Mouse (Mus musculus): ENCODE measurements around the gene Theg.

Theg gene

DNA sequence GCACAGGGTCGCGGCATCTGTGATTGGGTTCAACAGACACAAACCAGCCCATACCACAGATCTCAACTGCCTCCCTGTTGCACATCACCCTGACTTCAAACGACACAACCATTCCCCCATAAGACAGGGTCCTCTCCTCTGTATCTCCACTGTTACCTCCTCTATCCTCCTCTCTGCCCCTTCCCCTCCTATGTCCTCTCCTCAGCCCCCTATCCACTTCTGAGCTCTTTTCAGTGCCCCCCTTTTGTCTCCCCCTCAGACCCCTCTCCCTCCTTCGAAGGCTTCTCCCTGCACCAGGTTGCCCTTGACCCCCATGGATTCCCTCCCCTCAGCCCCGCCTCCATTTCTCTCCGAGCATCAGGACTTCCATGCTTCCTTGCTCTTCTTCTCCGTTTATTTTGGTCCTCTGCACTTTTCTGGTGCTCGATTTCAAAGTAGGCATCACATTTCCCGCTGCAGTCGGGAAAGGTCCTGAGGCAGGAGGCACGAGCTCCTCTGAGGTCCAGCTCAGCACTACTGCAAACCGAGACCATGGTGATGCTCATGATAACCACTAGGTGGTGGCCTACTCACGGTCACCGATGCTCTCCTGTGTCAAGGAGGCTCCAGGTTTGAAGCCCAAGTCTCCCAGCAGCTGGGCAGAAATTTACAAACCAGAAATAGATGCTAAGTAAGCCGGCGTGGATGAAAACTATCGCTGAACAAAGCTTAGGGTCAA is 7.9 kb upstream of the Theg start:
- DNase-seq (ENCODE audit: low spot score) = peak; percentile 54

DNA sequence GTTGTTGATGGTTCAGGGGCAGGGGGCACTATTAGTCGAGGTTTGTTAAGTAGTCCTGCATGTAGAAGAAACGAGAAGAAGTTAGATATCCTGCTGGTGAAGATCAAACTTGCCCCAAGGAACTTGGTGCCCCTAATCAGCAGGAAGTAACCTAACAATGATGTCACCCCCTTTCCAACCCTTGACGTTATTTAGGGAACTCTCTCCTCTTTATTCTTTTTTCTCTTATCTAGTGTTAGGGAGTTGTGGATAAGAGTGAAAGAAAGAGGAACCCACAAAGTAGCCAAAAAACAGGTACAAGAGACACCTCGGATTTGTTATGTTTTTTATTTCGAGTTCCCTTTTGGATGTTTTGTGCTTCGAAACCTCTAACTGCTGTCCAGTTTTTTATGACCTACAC is 7.0 kb upstream of the Theg start:
- DNase-seq (ENCODE audit: low spot score) = no peak

DNA sequence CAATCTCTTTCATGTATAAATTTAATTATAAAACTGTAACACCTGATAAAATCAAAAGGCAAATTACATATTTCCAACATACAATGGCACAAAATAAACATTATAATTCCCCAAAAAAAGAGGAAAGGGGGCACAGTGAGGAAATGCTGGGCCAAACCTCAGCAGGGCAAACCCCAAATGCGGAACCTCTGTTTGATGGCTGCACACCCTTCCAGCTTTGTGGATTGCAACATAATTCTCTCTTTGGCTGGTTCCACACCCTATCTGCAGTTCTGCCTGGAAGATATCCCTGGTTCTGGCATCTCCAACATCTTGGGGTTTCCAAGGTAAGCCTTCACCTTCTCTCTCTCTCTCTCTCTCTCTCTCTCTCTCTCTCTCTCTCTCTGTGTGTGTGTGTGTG is 3.6 kb upstream of the Theg start:
- DNase-seq (ENCODE audit: low spot score) = no peak

DNA sequence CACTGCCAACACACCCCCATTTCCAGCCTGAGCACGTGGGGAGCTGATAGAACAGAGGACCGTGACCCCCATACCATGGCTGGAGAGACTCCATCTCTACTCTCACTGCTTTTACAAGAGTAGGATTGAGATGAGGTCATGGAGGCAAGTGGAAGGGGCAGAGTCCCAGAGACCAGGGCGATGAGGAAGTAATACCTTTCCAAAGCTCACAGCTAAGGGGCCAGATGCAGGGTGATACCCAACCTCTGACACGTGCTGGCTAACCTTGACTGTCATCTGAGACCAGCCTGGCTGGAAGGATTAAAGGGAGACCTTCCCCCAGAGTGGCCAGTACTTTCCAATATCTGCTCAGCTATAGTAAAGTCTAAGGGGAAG is 608 bp upstream of the Theg start:
- DNase-seq (ENCODE audit: low spot score) = no peak

DNA sequence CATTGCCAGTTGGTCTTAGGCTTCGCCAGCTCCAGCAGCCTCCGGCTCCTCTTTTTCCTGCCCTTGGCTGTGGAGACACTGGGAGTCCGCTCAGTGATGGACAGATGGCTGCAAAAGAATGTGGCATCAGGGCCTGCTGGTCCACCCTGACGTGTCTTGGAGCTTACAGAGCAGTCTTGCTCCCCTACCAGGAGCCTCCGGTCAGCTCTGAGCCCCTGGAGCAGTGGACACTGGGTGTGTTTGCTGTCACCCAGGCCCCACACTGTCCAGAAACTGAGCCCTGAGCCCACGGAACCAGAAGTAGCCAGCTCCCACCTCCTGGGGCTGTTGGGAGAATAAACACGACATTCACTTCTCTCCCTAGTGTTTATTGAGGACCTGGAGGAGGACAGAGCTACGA is 888 bp downstream of the Theg start:
- no peak for DNase-seq (ENCODE audit: low spot score)

DNA sequence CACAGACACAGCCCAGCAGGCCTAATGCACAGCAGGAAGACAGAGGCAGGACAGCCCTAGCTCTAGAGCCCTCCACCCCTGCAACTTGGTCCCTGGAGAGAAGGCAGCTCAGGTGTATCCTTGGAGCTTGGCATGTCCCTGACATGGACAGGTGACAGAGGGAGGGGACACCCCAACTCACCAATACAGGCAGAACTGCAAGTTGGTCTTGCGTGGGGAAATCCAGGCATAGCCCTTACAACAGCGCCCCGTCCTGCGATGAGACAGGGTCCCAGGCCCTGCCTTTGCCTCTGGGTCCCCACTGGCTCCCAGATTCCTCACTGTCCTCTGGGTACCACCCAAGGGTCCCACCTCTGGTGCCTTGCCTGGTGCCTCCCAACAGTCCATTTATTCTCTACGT is 1.4 kb downstream of the Theg start:
- no peak for DNase-seq (ENCODE audit: low spot score)

DNA sequence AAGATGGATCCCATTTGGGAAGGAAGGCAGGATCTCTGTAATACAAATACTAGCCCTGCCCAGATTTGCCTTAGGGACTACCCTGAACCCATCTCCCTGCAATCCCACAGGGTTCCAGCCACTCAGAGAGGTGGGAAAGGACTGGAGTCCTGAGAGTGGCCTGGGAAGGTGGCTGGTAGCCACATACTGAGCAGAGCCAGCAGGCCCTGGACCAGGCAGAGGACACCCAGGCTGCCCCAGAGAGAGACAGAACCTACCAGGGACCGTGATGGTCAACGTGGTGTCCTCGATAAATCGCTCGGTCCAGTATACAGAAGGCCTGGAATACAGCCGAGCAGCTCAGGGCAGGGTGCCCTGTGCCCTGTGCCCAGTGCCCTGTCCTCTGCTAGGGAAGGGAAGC is 2.0 kb downstream of the Theg start:
- DNase-seq (ENCODE audit: low spot score) = no peak

DNA sequence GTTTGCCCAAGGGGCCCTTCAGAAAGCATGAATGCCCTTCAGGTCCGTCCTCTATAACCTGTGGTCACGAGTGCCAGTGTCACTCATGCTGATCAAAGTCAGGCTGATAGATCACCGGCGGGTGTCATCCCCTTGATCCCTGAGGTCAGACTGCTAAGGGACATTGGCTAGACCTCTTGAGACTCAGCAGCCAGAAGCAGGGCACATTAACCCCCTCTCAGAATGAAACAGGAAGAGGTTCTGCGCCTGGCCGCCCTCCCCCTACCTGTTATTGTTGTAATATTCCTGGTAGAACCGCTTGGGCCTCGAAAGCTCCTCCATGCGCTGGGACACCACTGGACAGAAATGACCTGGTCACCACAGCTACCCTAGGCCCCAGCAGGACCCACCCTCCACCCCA is 2.7 kb downstream of the Theg start:
- DNase-seq (ENCODE audit: low spot score) = no peak

DNA sequence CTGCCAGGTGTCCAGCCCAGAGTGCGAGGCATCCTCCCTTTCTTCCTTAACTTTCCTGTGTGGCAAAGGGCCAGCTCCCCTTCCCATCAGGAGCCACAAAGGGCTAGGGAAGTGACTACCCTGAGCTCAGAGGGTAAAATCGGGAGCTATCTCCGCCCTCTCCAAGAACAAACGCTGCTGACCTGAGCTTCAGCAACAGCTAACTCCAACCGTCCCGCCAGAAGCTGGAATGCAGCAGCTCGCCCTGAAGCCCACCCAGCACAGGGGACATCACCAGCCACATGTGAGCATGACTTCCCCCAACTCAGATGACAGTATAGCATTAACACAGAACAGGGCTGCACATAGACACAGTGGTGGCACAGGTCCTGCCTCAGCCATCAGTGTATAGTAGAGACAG is 3.1 kb downstream of the Theg start:
- DNase-seq (ENCODE audit: low spot score) = no peak

DNA sequence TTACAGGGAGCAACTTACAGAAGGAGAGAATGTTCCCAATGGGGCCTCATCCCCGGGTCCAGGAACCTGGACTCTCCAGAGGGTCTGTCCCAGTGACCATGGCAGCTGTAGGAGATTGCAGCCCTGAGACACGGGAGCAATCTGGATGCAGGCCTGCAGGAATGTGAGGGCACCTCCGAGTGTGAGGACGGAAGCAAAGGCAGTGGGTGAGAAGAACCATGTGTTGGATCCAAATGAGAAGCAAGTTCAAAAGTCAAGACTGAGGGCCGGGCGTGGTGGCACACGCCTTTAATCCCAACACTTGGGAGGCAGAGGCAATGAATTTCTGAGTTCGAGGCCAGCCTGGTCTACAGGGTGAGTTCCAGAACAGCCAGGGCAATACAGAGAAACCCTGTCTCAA is 5.6 kb downstream of the Theg start:
- DNase-seq (ENCODE audit: low spot score) = no peak

DNA sequence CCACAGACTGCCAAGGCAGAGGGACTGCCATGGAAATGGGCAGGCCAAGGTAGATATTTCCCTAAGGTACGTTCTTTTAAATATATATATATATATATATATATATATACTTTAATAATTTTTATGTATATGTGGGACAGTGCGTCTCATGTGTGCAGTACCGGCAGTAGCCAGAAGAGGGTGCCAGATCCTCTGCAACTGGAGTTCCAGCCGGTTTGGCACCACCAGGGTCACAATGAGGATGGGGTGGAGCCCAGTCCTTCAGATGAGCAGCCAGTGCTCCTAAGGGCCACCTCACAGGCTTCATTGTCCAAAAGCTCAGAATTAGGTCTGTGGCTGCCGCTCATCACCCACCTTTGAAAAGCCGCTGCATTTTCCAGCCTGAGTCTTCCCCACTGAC is 6.3 kb downstream of the Theg start:
- DNase-seq (ENCODE audit: low spot score) = peak; percentile 3

DNA sequence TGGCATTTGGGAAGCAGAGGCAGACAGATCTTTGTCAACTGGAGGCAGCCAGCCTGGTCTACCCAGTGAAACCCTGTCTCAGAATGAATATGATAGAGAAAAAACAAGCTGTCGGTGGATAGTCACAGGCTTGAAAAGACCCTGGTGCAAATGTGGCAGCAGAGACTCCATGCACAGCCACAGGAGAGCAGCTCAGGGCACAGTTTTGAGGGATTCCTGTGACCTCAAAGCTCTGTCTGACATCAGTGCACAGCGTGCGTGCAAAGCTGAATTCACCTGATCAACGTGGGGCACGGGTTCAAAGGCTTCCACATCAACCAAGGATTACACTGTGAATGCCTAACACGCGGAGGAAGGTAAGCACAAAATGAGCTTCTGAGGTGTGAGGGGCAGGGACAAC is 6.8 kb downstream of the Theg start:
- DNase-seq (ENCODE audit: low spot score) = no peak

DNA sequence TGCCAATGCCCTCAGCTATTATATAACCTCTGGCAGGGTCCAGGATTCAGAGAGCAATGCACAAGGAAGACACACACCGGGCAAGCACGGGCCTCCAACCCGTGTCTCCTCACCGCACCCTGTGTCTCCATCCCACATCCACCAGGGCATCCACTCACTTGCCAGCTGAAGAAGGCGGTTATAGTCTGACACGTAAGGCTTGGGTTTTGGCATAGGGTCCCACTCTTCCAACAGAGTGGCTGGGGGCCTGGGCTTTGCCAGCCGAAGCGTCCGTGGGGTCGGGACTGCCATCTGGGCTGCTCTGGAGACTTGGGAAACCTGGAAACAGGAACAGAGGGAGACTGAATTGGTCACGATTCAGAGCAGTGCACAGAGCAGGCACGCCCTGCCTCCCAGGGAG is 7.3 kb downstream of the Theg start:
- DNase-seq (ENCODE audit: low spot score) = no peak

DNA sequence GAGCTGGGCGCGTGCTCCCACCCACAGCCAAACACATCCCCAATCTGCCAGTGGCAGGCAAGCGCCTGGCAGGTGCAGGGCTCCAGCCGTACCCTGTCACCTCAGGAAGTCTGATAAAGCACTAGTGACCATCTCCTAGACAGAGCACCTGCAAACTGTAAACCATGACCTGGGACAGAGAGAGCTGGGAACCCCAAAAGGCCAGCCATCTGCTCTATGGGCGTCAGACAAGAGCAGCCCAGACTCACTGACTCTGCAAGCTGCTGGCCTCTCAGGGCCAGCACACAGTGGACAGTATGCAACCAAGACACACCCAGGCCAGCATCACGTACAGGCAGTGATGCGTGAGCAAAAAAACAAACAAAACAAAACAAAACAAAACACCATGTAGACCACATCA is 8.2 kb downstream of the Theg start:
- DNase-seq (ENCODE audit: low spot score) = no peak

DNA sequence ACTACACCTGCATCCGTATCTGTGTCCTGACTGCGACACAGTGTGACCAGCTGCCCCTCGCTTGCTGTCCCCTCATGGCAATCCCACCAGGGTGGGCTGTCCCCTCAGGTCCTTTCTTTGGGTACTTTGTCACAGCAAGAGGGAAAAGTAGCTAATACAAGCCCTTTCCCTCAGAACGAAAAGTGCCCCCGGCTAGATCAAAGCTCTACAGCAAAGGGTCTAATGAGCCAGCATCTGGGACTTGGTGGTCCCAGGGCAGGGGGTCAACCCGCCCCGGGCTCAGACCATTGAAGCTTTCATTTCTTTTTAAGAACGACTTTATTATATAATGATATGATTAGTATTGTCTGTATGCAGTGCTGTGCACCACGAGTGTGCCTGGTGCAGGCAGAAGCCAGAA is 8.9 kb downstream of the Theg start:
- DNase-seq (ENCODE audit: low spot score) = no peak

DNA sequence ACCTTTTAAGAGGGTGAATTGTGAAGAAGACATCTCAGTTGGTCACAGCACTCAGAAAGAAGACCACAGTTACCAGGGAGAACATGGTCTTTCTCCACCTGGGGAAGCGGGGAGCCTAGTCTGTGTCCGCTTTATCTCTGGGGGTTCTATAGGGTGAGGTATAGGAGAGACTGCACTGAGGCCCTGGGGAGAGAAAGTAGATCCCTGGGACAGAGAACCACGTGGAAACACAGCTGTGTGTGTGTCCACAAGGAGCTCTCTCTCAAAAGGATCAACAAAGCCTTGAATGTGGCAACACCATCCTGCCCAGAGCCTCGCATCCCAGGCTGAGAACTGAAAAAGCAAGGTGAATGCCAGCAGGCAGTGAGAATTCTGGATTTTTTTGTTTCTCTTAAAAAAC is 9.8 kb downstream of the Theg start:
- no peak for DNase-seq (ENCODE audit: low spot score)

DNA sequence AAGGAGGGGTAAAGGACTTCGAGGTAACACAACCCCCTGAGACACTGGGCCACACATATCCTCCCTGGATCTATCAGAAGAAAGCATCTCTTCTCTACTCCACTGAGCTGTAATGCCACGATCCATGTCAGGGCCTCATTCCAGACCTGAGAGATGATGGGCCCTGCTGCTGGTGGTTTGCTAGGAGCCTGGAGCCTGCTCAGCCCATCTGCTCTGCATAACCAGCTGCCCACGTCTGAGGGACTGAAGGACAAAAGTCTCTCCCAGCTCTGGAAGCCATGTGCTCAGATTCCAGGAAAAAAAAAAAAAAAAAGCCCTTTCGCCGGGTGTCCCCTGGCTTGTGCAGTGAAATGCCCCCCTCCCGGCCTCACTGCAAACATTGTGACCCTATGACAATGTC is 11.4 kb downstream of the Theg start:
- DNase-seq (ENCODE audit: low spot score) = no peak

DNA sequence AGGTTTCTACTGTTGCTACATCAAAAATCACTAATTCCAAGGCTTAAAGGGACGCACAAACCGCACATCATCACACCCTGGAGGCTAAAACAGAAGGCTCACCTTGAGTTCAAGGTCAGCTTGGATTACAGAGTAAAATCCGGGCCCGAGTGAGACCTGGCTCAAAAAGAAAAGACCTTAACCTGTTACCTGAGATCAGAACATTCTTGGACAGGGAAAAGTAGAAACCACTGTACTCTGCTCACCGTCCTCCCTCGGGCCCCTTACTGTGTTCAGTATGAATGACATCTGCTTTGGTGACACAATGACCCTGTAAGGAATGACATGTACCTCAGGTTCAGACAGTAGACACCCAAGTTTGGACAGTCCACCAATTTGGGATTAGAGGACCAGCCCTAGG is 12.3 kb downstream of the Theg start:
- no peak for DNase-seq (ENCODE audit: low spot score)

DNA sequence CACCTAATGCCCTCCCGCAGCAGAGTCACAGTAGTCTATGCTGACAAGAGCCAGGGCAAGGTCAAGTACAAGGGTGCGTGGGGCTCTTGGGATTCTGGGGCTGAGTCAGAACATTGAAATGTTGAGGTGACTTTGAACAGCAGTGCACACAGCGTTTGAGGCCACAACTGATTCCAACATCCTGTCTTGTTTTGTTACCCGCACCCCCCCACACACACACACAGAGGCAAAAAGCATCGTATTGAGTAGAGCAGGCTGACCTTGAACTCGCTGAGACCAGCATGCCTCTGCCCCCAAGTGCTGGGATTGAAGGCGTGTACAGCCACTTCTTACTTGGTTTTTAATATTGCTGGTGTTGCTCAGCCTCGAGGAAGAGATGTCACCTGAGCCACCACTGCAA is 12.8 kb downstream of the Theg start:
- no peak for DNase-seq (ENCODE audit: low spot score)

DNA sequence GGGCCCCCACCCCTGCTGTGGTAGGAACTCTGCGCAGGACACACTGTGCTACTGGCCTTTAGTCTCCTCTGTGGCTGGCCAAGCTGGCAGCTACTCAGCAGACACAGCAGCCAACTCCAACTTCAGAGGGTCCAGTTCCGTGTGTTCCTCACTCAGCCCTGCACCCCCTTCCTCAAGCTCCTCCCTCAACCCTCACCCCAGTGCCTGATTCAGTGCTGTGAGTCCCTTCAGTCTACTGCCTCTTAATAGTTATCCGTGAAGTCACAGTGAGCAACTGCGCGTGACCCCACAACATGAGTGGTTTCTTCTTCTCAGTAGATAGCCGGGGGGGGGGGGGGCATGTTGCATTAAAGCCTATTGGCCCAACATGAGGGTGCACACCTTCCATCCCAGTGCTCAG is 13.5 kb downstream of the Theg start:
- DNase-seq (ENCODE audit: low spot score) = no peak

DNA sequence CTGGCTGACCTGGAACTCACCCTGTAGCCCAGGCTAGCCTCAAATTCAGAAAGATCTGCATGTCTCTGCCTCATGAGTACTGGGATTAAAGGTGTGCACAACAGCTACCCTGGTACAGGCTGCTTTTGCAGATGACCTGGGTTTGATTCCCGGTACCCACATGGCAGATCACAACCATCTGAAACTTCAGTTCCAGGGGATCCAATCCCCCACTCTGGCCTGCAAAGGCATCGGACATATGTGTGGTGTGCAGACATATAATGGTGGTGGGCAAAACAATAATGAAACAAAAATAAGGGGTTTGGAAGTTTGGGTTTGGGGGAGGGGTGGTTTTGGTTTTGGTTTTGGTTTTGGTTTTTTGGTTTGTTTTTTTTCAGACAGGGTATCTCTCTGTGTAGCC is 15.8 kb downstream of the Theg start:
- DNase-seq (ENCODE audit: low spot score) = no peak

DNA sequence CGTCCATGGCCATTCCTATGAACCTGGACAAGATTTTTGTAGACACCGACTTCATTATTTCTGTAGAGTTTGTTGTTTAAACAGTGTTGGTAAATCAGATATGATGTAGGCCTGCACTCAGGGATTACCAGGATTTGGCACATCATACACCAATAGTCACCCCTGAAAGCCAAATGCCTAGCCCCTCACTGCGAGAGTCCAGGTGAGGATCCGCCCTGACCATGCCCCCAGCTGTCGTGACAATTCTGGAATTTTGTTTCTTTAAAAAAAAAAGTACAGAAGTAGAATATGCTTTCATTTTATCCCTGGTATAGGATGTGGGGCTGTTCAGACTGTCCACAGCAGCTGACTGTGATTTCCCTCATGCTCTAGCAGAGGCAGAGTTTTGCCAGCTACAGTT is 17.2 kb downstream of the Theg start:
- DNase-seq (ENCODE audit: low spot score) = no peak

DNA sequence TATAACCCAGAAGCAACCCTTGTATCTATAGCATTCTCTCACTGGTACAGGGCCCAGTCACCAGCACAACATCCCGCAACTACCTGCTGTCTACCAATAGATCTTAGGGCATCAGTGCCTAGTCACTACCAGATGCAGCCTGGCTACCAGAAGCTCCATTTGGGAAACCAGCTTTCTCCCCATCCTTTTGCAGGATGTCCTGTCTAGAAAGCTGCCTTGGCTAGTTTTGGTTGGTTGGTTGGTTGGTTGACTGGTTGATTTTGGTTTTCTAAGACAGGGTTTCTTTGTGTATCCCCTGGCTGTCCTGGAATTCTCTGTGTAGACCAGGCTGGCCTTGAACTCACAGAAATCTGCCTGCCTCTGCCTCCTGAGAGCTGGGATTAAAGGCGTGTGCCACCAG is 27.4 kb downstream of the Theg start:
- DNase-seq (ENCODE audit: low spot score) = no peak

DNA sequence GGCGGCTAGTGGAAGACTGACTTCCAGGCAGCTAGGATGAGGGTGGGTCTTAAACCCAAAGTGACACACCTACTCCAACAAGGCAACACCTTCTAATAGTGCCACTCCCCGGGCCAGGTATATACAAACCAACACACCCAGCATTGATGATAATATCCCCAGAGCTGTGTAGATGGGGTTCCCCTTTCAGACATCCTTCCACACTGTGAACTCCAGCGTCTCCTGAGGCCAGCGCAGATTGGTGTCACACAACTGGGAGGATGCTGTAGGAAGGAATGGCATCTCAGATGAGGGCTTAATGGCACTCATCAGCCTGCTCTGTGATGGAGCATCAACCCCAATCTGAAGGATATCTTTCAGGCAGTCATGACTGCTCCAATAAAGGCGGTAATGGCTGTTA is 29.6 kb downstream of the Theg start:
- DNase-seq (ENCODE audit: low spot score) = no peak

DNA sequence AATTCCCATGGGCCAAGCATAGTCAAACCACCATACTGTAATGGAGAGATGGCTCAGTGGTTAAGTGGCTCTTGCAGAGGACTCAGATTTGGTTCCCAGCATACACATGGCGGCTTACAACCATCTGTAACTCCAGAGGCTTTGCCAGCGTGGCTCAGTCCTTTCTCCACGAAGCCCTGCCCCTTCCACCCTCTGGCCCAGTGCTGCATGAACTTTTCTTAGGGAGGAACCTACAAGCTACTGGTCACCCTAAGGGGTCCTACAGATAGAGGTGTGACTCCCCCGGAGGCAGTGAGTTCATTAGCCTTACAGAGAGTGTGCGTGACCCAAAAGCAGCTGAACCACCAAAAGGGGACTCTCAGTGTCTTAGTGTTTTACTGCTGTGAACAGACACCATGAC is 30.2 kb downstream of the Theg start:
- DNase-seq (ENCODE audit: low spot score) = no peak
